Mouse (Mus musculus): Measurements from ENCODE around the gene Gm20388. TPM values are rescaled to one million over a fixed set of nuclear protein-coding genes. Genes with fewer than 3 reads are reported as not detected.

Gm20388 gene
- polyA plus RNA-seq, 1 experiment = 0.36 TPM

- peaks cover 9% of the 10 kb centered on the region for H3K9me3 ChIP-seq (ENCODE audit: control insufficient read depth, low read length)
- H3K27me3 ChIP-seq (ENCODE audit: control insufficient read depth) = no peaks in the 10 kb centered on the region
- peaks cover 16% of the 10 kb centered on the region for H3K36me3 ChIP-seq (ENCODE audit: control insufficient read depth)
- H3K4me3 ChIP-seq (replicated peaks) = no peak overlapping the region
- TF ChIP-seq GATA1 (IDR thresholded peaks at IDR 0.05; ENCODE audit: low read length) (no peak), TAL1 (IDR thresholded peaks at IDR 0.05; ENCODE audit: low read length) (no peak)
- H3K4me1 ChIP-seq (ENCODE audit: control insufficient read depth) = no peaks in the 10 kb centered on the region; the same call in none of the 2 replicates
Measured at GRCm38 (mm10) chr8:124272792-124273191, 4362.2 kb downstream of the Gm20388 start.

GRCm38 (mm10) chr8:124273606-124274218, 4363.1 kb downstream of the Gm20388 start:
- H3K4me1 ChIP-seq (ENCODE audit: control insufficient read depth) = peaks cover 3% of the 10 kb centered on the region
- H3K4me3 ChIP-seq (replicated peaks) = no peak overlapping the region
- no peaks in the 10 kb centered on the region for H3K27me3 ChIP-seq (ENCODE audit: control insufficient read depth)
- H3K9me3 ChIP-seq (ENCODE audit: control insufficient read depth, low read length) = peaks cover 9% of the 10 kb centered on the region
- TF ChIP-seq GATA1 (IDR thresholded peaks at IDR 0.05; ENCODE audit: low read length) = no peak
- H3K36me3 ChIP-seq (ENCODE audit: control insufficient read depth) = peaks cover 16% of the 10 kb centered on the region

GRCm38 (mm10) chr8:124274441-124275120, 4363.9 kb downstream of the Gm20388 start:
- H3K4me3 ChIP-seq (replicated peaks) = no peak overlapping the region
- TF ChIP-seq GATA1 (IDR thresholded peaks at IDR 0.05; ENCODE audit: low read length) = no peak
- TF ChIP-seq TAL1 (IDR thresholded peaks at IDR 0.05; ENCODE audit: low read length) = no peak
- H3K36me3 ChIP-seq (ENCODE audit: control insufficient read depth) = peaks cover 16% of the 10 kb centered on the region
- H3K4me1 ChIP-seq (ENCODE audit: control insufficient read depth) = peaks cover 3% of the 10 kb centered on the region
- no peaks in the 10 kb centered on the region for H3K27me3 ChIP-seq (ENCODE audit: control insufficient read depth)
- H3K9me3 ChIP-seq (ENCODE audit: control insufficient read depth, low read length) = peaks cover 9% of the 10 kb centered on the region

- H3K4me1 ChIP-seq (ENCODE audit: control insufficient read depth) = peaks cover 3% of the 10 kb centered on the region
Measured at GRCm38 (mm10) chr8:124275377-124276071, 4364.9 kb downstream of the Gm20388 start.

GRCm38 (mm10) chr8:124277951-124278910, 4367.6 kb downstream of the Gm20388 start:
- Histone ChIP-seq H3K9me3 (ENCODE audit: control insufficient read depth, low read length) (peaks cover 9% of the 10 kb centered on the region), H3K4me1 (ENCODE audit: control insufficient read depth) (peaks cover 3% of the 10 kb centered on the region), H3K36me3 (ENCODE audit: control insufficient read depth) (peaks cover 13% of the 10 kb centered on the region), H3K27me3 (ENCODE audit: control insufficient read depth) (no peaks in the 10 kb centered on the region), H3K4me3 (replicated peaks) (no peak overlapping the region)
- TF ChIP-seq GATA1 (IDR thresholded peaks at IDR 0.05; ENCODE audit: low read length) (no peak), TAL1 (IDR thresholded peaks at IDR 0.05; ENCODE audit: low read length) (no peak)

More at GRCm38 (mm10) chr8:124275377-124276071, 4364.9 kb downstream of the Gm20388 start:
- Histone ChIP-seq H3K36me3 (ENCODE audit: control insufficient read depth) (peaks cover 16% of the 10 kb centered on the region), H3K4me3 (replicated peaks) (no peak overlapping the region), H3K27me3 (ENCODE audit: control insufficient read depth) (no peaks in the 10 kb centered on the region), H3K9me3 (ENCODE audit: control insufficient read depth, low read length) (peaks cover 9% of the 10 kb centered on the region)
- no peak for TF ChIP-seq TAL1 (IDR thresholded peaks at IDR 0.05; ENCODE audit: low read length)
- no peak for TF ChIP-seq GATA1 (IDR thresholded peaks at IDR 0.05; ENCODE audit: low read length)

- peaks cover 3% of the 10 kb centered on the region for H3K4me1 ChIP-seq (ENCODE audit: control insufficient read depth)
- TF ChIP-seq GATA1 (IDR thresholded peaks at IDR 0.05; ENCODE audit: low read length) = no peak
- no peak for TF ChIP-seq TAL1 (IDR thresholded peaks at IDR 0.05; ENCODE audit: low read length)
- no peak overlapping the region for H3K4me3 ChIP-seq (replicated peaks)
- peaks cover 9% of the 10 kb centered on the region for H3K9me3 ChIP-seq (ENCODE audit: control insufficient read depth, low read length)
- no peaks in the 10 kb centered on the region for H3K27me3 ChIP-seq (ENCODE audit: control insufficient read depth)
- H3K36me3 ChIP-seq (ENCODE audit: control insufficient read depth) = peaks cover 13% of the 10 kb centered on the region
Measured at GRCm38 (mm10) chr8:124278956-124279689, 4368.5 kb downstream of the Gm20388 start.

GRCm38 (mm10) chr8:124279690-124279985, 4369.0 kb downstream of the Gm20388 start:
- no peak overlapping the region for H3K4me3 ChIP-seq (replicated peaks)
- H3K36me3 ChIP-seq (ENCODE audit: control insufficient read depth) = peaks cover 13% of the 10 kb centered on the region
- no peaks in the 10 kb centered on the region for H3K27me3 ChIP-seq (ENCODE audit: control insufficient read depth)
- H3K4me1 ChIP-seq (ENCODE audit: control insufficient read depth) = peaks cover 3% of the 10 kb centered on the region
- peaks cover 9% of the 10 kb centered on the region for H3K9me3 ChIP-seq (ENCODE audit: control insufficient read depth, low read length)
- no peak for TF ChIP-seq GATA1 (IDR thresholded peaks at IDR 0.05; ENCODE audit: low read length)
- TF ChIP-seq TAL1 (IDR thresholded peaks at IDR 0.05; ENCODE audit: low read length) = no peak

All from erythroblast, embryonic 14.5 days (primary cell).